Mouse (Mus musculus) lung, adult 2 months (tissue): Measurements from ENCODE around the gene Ccdc63.

Experiments
- CTCF ChIP-seq: fragments of 200-500 bp; IDR thresholded peaks from 2 replicates; pipeline ENCODE4 v1.5.1; 2011; ENCODE audit warnings: mild to moderate bottlenecking, low read length, control low read depth; ENCODE audit not compliant: insufficient read depth
- POLR2A ChIP-seq: fragments of 200-500 bp; IDR thresholded peaks from 2 replicates; pipeline ENCODE4 v1.6.1; 2011; ENCODE audit warnings: low read depth, mild to moderate bottlenecking, control low read depth, low read length, borderline replicate concordance; ENCODE audit errors: extremely low read depth

DNA sequence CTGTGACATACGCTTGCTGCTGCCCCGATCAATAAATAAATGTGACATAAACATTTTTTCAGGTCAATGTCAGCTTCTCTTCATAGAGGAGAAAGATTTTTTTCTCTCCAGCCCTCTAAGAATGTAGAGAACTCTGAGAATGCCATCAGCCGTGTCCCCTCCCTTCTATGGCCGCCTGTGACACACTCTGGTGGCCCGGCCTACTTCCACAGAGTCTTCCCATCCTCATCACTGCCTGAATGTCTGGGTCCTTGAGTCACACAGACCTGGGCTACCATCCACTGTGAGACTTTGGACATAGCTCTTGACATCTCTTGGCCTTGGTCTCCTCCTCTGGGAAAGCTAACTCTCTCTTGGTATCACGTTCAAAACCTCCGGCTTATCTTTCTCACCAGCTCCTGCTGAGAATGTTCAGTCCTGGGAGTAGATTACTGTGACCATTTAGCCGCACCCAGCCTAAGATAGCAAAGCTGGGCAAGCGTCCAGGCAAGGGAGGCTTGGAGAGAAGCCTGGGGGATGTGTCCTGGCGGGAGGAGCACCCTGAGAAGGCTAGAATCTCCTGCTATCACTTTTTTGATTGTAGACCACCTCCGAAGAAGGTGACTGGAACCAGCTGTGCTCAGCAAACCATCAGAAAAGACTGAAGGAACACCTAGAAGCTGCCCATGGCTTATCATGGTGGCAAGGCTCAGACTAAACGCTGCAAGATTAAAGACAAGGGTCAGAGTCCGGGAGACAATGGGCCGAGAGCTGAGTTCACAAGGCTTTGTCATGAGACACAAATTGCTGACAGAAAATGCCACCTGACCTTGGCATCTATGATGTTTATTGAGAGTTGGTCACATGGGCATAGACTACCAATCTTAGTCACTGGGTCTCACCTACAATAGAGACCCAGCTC, 3.9 kb downstream of the Ccdc63 start:
- no peak for TF ChIP-seq CTCF
- no peak for TF ChIP-seq POLR2A
